Mouse (Mus musculus): ENCODE measurements around the gene Glul.

The Glul gene

DNA sequence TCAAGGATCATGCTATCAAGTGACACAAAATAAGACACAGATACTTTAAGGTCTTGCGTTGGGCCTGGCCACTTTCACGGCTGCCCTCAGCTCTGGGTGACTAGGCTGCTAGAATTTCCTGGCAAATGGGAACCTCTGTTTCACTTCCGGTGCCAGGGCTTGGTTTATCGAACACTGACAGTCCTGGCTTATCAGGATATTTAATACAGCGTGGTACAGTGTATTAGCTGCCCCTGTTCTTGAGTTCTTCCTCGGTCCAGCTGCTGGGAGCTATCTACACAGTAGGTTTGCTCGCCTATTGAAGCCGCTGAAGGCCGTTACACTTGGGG lies 10.2 kb downstream of the Glul start:
- DNase-seq (ENCODE audit: low spot score), result no peak

- DNase-seq (ENCODE audit: low spot score), result no peak
These were observed 10.7 kb downstream of the Glul start for GRCm38 (mm10) chr1:153910423-153910822.

GRCm38 (mm10) chr1:153911276-153911795 lies 11.6 kb downstream of the Glul start:
- DNase-seq (ENCODE audit: low spot score), result no peak

DNA sequence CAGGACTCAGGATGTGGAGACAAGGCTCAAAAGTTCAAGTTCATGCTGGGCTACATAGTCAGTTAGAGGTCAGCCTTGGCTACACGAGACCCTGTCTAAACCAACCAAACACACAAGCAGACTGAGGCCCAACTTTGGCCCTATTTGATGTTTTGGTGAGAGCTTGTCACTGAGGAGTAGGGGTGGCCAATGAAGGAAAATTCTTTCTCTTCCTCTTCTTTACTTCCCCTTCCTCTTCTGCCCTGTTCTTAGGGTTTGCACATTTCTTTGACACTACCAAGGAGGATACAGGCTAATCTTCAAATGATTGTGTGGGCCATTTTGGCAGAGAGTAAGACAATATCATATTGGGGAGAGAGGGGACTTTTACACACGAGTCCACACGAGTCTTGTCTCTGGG lies 14.1 kb downstream of the Glul start:
- no peak for DNase-seq (ENCODE audit: low spot score)

GRCm38 (mm10) chr1:153918521-153919206 lies 18.9 kb downstream of the Glul start:
- DNase-seq (ENCODE audit: low spot score), result no peak

DNA sequence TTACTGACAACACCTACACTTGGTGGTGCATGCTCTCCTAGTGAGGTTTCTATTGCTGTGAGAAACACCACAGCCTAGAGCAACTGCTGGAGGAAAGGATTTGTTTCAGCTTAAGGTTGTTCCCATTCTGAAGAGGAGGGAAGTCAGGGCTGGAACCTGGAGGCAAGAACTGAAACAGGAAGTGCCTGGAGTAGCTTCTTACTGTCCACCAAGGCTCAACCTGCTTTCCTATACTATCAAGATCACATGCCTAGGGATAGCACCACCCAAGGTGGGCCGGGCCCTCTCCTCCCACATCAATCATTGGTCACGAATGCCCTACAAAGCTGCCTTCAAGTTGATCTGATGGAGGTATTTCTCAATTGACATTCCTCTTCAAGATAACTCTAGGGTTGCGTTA lies 21.9 kb downstream of the Glul start:
- no peak for DNase-seq (ENCODE audit: low spot score)

- no peak for DNase-seq (ENCODE audit: low spot score)
These were observed 22.9 kb downstream of the Glul start for GRCm38 (mm10) chr1:153922571-153923021.

DNA sequence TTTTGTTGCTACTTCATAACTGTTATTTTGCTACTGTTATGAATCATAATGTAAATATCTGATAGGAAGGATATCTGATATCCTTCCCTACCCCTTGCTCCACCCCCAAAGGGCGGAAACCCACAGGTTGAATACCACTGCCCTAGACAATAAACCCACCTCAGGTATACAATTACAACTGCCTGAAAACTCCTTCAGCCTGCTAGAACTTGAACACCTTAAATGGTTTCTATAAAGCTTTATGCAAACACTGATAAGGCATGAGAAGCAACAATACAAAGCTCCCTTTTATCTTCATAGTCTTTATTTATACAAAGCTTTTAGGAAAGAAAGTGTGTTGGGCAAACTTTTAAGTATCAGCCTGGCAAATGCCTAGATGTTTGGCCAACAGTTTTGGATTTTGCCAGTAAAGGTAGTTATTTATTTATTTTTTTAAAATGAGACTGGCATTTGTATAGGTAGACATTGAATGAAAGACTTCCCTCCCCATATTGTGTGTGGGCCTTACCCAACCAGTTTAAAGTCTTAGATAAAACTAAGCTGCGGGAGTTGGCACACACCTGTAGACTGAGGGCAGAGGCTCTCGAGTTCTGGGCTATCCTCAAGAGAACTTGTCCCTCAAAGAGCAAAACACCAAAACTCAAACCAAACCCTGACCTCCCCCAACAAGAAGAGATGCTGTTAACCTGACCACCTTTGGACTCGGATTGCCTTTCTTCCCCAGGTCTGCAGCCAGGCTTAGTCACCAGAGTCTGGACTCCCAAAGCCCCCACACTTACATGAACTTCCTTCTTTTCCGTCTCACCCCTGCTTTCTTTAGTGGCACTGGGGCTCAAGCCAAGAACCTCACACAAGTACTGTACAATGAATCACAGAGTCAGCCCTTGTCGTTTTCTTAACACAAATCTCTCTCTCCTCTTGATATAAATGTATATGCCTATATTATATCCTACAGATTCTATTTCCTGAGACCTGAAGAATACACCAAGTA lies 24.9 kb downstream of the Glul start:
- no peak for DNase-seq (ENCODE audit: low spot score)

- DNase-seq (ENCODE audit: low spot score), result no peak
These were observed 30.7 kb downstream of the Glul start for GRCm38 (mm10) chr1:153930431-153930830.

- no peak for DNase-seq (ENCODE audit: low spot score)
These were observed 34.0 kb downstream of the Glul start for GRCm38 (mm10) chr1:153933772-153934171.

GRCm38 (mm10) chr1:153935844-153936380 lies 36.2 kb downstream of the Glul start:
- DNase-seq (ENCODE audit: low spot score), result no peak

- DNase-seq (ENCODE audit: low spot score), result no peak
These were observed 37.3 kb downstream of the Glul start for GRCm38 (mm10) chr1:153937025-153937424.

- DNase-seq (ENCODE audit: low spot score), result no peak
These were observed 41.2 kb downstream of the Glul start for GRCm38 (mm10) chr1:153940986-153941385.

GRCm38 (mm10) chr1:153945181-153945580 lies 45.4 kb downstream of the Glul start:
- no peak for DNase-seq (ENCODE audit: low spot score)

DNA sequence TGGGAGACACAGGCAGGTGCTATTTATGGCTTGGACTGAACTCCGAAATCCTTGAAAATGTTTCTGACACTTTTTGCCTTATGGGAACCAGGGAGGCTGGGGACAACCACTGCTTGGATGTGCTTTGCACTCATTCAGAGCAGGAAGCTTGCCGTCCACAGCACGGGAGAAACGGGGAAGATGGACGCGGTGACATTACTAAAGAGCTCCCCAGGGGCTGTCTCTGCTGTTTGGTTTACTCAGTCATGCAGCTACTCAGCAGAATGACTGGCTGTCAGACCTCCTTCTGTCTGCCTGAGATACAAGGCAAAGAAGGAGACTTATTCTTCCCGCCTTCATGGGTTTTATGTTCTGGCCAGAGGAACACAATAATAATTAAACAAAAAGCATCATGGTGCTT lies 47.2 kb downstream of the Glul start:
- no peak for DNase-seq (ENCODE audit: low spot score)

DNA sequence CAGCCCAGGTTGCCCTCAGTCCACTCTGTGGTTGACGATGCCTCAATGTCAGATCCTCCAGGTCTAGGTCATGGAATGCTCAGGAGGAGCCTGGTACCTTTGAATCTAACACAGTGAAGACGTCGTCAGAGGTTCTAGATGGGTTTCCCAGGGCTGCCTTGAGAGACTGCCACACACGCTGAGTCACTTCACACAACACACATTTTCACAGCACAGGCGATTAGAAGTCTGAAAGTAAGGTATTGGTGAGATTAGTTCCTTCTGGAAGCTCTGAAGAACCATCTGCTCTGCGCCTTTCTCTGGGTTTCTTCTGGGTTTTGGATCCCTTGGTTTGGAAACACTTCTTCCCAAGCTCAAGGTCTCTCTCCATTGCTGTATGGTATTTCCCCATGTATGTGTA lies 48.1 kb downstream of the Glul start:
- no peak for DNase-seq (ENCODE audit: low spot score)

- no peak for DNase-seq (ENCODE audit: low spot score)
These were observed 53.5 kb downstream of the Glul start for GRCm38 (mm10) chr1:153953232-153953631.

DNA sequence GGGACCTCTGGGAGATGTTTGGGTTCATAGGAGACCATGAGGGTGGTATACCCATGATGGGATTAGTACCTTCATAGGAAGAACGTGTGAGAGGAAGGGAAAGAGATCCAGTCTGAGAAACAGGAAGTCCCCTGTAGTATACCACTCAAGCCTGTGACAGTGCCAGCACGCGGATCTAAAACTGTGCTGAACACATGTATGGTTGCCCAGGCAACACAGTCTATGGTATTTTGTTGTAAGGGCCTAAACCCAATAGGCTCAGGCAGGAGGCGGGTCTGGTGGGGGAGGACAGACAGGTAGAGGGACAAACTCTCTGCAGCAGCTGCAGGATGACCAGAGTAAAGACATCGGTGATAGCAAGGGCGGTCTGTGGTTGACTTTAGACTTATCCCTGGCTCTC lies 54.1 kb downstream of the Glul start:
- DNase-seq (ENCODE audit: low spot score), result no peak

DNA sequence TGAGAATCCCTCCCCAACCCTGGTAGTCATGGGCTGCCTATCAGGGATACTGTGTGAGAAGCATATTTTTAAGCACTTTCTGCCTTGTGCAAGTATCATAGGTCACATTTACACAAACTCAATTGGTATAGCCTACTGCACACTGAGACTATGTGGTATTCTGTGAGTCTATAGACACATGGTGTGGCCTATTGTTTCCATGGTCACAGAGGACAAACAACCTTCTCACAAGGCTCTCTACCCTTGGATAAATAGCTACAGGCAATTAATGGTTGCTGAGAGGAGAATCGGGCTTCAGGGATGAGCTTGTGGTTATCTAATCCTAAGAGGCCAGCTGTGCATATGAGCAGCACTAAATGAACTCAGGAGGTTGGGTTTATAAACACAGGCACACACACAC lies 58.1 kb downstream of the Glul start:
- no peak for DNase-seq (ENCODE audit: low spot score)

Data from c-Kit-positive CD71-positive TER-119-positive erythroid progenitor cells, embryonic 14.5 days (primary cell).